Mouse (Mus musculus) Muller cell, postnatal 12 days (primary cell): ENCODE data around the gene H2-Ab1.

Source experiments
- DNase-seq: peaks from one replicate; pipeline ENCODE4 v3.0.0-alpha.2; 2015; ENCODE audit errors: inconsistent ontology term

H2-Ab1 gene

GRCm38 (mm10) chr17:34285371-34285770, 27.9 kb downstream of the H2-Ab1 start:
- no peak for DNase-seq

- no peak for DNase-seq
These were observed 28.4 kb downstream of the H2-Ab1 start for GRCm38 (mm10) chr17:34285848-34286247.

DNA sequence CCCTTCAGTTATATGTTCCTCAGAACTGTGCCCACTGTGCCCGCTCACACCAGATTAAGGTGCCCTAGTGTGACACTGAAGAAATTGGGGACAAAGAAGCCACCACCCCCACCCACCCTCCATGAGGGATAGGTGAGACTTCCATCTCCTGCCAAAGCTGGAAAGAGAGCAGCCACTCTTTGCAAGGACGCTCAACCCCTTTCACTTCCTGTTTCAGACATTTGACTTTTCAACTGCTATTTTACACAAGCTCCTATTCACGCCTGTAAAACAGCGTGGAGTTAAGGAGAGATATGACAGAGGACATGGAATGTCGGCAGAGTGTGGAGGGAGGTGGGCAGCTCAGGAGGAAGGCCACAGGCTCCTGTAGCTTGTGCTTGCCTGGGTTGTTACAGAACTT, 29.0 kb downstream of the H2-Ab1 start:
- DNase-seq = no peak

DNA sequence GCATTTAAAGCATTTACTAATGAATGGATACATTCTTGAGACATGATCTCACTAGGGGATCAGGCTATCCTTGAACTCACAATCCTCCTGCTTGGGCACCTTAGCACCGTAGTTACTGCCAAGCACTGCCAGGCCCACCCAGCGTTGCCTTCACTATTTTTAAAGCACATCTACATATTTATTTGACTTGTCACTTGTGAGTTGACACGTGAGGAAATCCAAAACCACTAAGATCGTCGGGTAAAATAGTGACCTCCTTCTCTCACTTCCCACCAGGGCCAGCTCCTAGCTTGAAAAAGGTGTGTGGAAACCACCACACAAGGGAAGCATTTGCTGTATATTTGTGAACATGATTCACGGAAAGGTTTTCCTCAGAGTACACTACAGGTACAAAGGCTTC, 29.5 kb downstream of the H2-Ab1 start:
- DNase-seq = no peak

GRCm38 (mm10) chr17:34287648-34288047, 30.2 kb downstream of the H2-Ab1 start, which contains the start of gene H2-Aa:
H2-Aa (minus strand) TSS chr17:34287823.
- peak; percentile 54 for DNase-seq

DNA sequence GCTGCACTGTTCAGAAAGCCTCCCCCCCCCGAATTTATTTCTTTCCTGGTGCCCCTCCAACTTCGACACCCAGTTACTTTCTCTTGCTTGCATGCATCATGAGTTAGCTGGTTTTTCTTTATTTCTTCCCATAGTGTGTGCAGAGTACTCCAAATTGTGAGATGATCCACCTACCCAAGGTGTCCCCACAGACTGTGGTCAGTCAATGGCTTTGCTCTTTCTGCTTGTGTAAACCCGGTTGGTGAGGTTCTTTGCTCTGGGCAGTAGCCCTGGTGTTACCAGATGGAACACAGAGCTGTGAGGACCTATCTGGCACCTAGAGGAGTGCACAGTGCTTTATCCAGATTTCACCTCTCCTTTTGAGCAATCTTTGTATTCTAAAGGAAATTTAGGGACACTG, 30.6 kb downstream of the H2-Ab1 start:
- no peak for DNase-seq

DNA sequence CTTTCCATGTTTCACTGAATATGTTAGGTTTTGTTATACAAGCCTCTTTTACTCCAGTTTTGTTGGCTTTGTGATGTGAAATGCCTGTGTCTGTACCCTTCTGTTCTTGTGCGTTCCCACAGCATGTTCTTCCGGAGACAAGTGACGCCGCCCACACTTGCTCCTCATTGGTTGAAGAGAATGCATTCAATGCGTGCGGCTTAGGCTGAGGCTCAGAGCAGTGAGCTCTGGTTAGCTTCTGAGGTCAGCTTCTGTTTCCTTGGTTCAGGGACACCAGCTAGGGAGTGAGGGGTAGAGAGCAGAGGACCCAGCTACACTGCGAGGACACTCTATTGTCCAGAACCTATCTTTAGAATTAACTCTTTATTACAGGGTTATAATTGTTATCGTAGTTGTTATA, 34.1 kb downstream of the H2-Ab1 start:
- DNase-seq = peak; percentile 80

- DNase-seq = no peak
These were observed 35.1 kb downstream of the H2-Ab1 start for GRCm38 (mm10) chr17:34292570-34292969.

DNA sequence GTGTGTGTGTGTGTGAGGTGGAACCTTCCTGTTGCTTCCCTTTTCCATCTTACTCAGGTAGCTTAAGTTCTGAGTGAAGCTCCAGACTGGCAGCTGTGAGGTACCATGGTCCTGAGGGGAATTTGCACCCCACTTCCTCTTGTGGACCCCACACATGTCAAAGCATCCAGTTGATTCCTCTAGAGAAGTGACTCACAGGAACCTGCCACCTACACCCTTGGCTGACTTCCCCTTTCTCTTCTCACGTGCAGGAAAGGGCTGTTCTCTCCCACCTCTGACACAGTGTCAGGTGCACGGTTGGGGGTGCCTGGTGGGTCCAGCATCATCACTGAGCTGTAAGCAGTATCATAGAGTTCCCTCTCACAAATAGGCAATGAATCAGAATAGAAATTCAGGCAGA, 36.0 kb downstream of the H2-Ab1 start:
- no peak for DNase-seq

DNA sequence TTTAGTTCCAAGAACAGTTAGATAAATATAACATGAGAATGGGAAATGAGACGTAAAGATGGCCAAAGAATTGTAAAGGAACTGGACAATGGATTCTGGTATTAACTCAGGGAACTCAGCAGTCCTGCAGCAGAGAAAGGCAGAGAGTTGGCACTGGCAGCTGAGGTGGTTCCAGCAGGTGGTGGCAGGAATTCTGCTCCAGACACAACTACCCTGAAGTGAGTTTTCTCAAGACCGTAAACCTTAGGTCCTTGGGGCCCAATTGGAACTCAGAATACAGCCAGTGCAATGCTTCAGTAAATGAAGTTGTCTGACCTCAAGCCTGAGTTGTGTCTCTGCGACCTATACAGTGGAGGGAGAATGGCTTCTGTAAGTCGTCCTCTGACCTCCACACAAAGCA, 36.8 kb downstream of the H2-Ab1 start:
- no peak for DNase-seq

DNA sequence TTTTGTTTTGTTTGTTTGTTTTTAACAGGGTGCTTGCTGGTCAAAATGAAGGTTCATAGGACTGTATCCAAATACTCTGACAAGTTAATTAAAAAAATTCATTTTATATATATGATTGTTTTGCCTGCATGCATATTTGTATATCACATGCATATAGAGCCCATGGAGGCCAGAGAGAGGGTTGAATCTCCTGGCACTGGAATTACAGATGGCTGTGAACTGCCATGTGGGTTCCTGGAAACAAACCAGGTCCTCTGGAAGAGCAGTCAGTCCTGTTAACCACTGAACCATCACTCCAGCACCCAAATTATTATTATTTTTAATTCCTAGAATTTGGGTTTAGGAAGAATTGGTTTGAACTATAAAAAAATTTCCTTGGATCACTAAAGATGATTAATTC, 37.8 kb downstream of the H2-Ab1 start:
- no peak for DNase-seq

- peak; percentile 81 for DNase-seq
These were observed 38.7 kb downstream of the H2-Ab1 start for GRCm38 (mm10) chr17:34295891-34296794.

DNA sequence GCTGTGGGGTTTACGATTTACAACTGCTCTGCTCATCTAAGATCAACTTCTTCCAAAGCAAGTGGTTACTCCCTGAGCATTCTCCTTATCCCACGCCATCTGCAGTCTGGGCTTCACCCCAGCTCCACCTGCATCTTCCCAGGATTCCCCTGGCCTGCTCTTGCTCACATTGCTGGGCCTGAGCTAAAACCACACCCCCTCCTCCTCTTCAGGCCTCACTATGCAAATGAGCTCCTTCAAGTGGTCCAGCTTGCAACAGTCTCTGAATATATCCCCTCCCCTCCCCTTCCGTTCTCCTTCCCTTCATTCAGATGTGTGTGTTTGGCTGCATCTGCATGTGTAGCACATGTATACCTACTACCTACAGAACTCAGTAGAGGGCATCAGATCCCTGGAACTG, 41.9 kb downstream of the H2-Ab1 start:
- no peak for DNase-seq

DNA sequence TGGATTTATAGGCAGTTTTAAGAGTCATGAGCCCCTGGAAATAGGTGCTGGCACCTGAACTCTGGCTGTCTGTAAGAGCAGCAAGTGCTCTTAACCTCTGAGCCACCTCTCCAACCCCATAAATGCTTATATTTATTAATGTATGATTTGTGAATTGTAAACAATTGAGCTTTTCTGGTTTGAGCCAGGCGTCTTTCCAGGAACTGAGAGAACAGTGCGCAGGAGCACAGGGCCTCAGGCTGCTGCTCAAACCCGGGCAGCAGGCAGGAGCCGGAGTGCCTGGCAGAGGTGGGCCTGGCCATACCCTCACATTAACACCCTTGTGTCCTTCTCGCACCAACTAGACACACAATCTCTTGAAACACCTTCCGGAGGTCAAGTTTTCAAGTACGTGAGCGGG, 42.6 kb downstream of the H2-Ab1 start:
- no peak for DNase-seq

- DNase-seq = no peak
These were observed 43.4 kb downstream of the H2-Ab1 start for GRCm38 (mm10) chr17:34300691-34301566.

- DNase-seq = no peak
These were observed 44.2 kb downstream of the H2-Ab1 start for GRCm38 (mm10) chr17:34301670-34302190.

- no peak for DNase-seq
These were observed 46.3 kb downstream of the H2-Ab1 start for GRCm38 (mm10) chr17:34303789-34304188.

DNA sequence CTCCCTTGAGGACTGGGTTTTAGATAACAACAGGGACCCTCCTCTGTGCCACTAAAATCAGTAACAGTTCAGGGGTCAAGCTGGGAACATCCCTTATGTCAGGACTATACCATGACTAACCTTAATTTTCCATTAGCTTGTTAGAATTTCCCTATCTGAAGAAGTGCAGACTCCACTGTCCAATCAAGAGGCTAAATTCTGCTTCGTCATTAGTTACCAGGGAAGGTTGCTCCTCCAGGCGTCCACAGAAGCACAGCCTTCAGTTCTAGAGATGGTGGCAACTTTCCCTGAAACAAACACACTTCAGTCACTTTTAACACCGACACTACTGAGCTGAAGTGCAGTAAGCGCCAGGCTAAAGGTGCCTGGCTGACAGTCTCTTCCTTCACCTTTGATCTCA, 47.3 kb downstream of the H2-Ab1 start:
- DNase-seq = peak; percentile 61

- DNase-seq = peak; percentile 69
These were observed 48.0 kb downstream of the H2-Ab1 start, which contains the start of gene H2-Eb1 for GRCm38 (mm10) chr17:34305380-34306030. H2-Eb1 (plus strand) TSS chr17:34305867.

- no peak for DNase-seq
These were observed 48.9 kb downstream of the H2-Ab1 start for GRCm38 (mm10) chr17:34306407-34306806.

- no peak for DNase-seq
These were observed 49.7 kb downstream of the H2-Ab1 start for GRCm38 (mm10) chr17:34307216-34307615.

DNA sequence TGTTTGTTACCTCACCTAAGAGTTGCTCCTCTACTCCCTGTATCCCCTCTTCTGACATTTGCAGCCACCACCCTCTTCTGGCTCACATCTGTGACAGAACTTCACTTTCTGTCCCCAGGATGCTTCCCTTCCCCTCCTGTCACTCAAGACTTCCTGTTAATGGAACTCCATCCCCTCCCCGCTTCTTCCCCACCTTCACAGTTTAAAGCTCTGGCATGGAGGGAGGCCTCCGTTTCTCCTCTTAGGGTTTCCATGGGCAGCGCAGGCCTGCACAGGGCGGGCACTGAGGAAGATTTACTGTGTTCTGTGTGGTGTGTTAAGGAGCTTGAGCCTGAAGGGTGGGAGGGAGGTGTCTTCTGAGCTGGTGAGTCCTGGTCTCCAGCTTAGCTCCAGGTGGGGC, 50.7 kb downstream of the H2-Ab1 start:
- DNase-seq = no peak
